Mouse (Mus musculus): Measurements from ENCODE around the gene Ctbs. TPM values are rescaled to one million over a fixed set of nuclear protein-coding genes. Genes with fewer than 3 reads are reported as not detected.

Gene Ctbs
- total and polyA plus RNA-seq, 2 experiments, result 2.5 to 20.0 TPM

DNA sequence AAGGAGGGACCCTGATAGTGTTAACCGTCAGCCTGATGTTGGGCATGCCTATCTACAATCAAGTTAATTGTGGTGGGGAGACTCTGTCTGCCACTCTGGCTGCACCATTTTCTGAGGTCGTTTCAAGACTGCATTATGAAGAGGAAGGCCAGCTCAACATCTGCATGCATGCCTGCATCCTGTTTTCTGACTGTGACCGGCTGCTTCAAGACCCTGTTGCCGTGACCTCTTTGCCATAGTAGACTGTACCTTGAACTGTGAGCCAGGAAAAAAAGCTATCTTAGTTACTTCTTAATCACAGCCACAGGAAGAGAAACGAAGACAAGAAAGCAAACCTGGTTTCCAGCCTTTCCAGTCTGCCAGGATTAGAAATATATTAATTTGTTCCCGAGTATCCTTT is 626 bp upstream of the Ctbs start:
- 68% methylated on average over 6 of the region's 6 CpGs for WGBS
- Histone ChIP-seq H3K4me3 (ENCODE audit: insufficient read depth, low read depth, low read length) (no peak overlapping the region), H3K9ac (ENCODE audit: low read depth, low read length) (no peak overlapping the region), H3K4me1 (ENCODE audit: control insufficient read depth, insufficient read depth, low read length) (peaks cover 2% of the 10 kb centered on the region), H3K36me3 (ENCODE audit: control insufficient read depth, insufficient read depth, low read length) (no peaks in the 10 kb centered on the region), H3K27ac (replicated peaks; ENCODE audit: insufficient read depth, low read depth, low read length) (no peak overlapping the region), H3K27me3 (ENCODE audit: control insufficient read depth, insufficient read depth, low read length) (no peaks in the 10 kb centered on the region), H3K79me2 (ENCODE audit: control insufficient read depth, insufficient read depth, low read length) (peaks cover 4% of the 10 kb centered on the region; the same call in 1 of the 2 replicates)
- TF ChIP-seq CTCF (IDR thresholded peaks at IDR 0.05; ENCODE audit: low read depth, low read length) (no peak), POLR2A (IDR thresholded peaks at IDR 0.05; ENCODE audit: extremely low read depth, insufficient read depth, low read length) (no peak)
- DNase-seq (ENCODE audit: extremely low read depth, low read depth, low spot score), result no peak

GRCm38 (mm10) chr3:146450371-146450841 is 811 bp downstream of the Ctbs start:
- Histone ChIP-seq H3K9ac (ENCODE audit: low read depth, low read length) (peak overlapping the region; percentile 95), H3K36me3 (ENCODE audit: control insufficient read depth, insufficient read depth, low read length) (peaks cover 3% of the 10 kb centered on the region; the same call in 1 of the 2 replicates), H3K4me1 (ENCODE audit: control insufficient read depth, insufficient read depth, low read length) (peaks cover 2% of the 10 kb centered on the region), H3K79me2 (ENCODE audit: control insufficient read depth, insufficient read depth, low read length) (peaks cover 4% of the 10 kb centered on the region; the same call in 1 of the 2 replicates), H3K27ac (replicated peaks; ENCODE audit: insufficient read depth, low read depth, low read length) (peak overlapping the region; percentile 92), H3K4me3 (ENCODE audit: insufficient read depth, low read depth, low read length) (peak overlapping the region; percentile 92), H3K27me3 (ENCODE audit: control insufficient read depth, insufficient read depth, low read length) (no peaks in the 10 kb centered on the region)
- peak; percentile 80 for DNase-seq (ENCODE audit: extremely low read depth, low read depth, low spot score)
- WGBS, result under 1% methylated on average over 29 of the region's 29 CpGs
- TF ChIP-seq POLR2A (IDR thresholded peaks at IDR 0.05; ENCODE audit: extremely low read depth, insufficient read depth, low read length), result peak; percentile 97
- peak; percentile 18; the same call in 1 of the 2 replicates for TF ChIP-seq CTCF (IDR thresholded peaks at IDR 0.05; ENCODE audit: low read depth, low read length)

DNA sequence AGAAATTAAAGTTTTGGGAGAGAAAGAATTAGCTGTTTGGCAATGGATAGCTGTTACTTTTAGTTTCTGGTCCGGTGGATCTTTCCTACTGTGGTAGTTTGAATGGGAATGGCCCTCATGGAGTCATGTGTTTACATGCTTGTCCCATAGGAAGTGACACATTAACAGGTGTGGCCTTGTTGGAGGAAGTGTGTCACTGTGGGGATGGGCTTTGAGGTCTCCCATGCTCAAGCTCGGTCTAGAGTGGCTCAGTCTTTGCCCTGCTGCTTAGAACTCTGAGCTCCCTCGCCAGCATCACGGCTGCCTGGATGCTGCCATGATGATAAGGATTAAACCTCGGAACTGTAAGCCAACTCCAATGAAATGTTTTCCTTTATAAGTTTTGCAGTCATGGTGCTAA is 1.8 kb downstream of the Ctbs start:
- H3K4me1 ChIP-seq (ENCODE audit: control insufficient read depth, insufficient read depth, low read length), result peaks cover 2% of the 10 kb centered on the region
- H3K27ac ChIP-seq (replicated peaks; ENCODE audit: insufficient read depth, low read depth, low read length), result no peak overlapping the region
- H3K4me3 ChIP-seq (ENCODE audit: insufficient read depth, low read depth, low read length), result no peak overlapping the region
- H3K79me2 ChIP-seq (ENCODE audit: control insufficient read depth, insufficient read depth, low read length), result peaks cover 4% of the 10 kb centered on the region; the same call in 1 of the 2 replicates
- H3K36me3 ChIP-seq (ENCODE audit: control insufficient read depth, insufficient read depth, low read length), result peaks cover 9% of the 10 kb centered on the region; the same call in 1 of the 2 replicates
- peak; percentile 30 for DNase-seq (ENCODE audit: extremely low read depth, low read depth, low spot score)
- TF ChIP-seq CTCF (IDR thresholded peaks at IDR 0.05; ENCODE audit: low read depth, low read length) (no peak), POLR2A (IDR thresholded peaks at IDR 0.05; ENCODE audit: extremely low read depth, insufficient read depth, low read length) (no peak)
- no peak overlapping the region for H3K9ac ChIP-seq (ENCODE audit: low read depth, low read length)
- WGBS, result 82% methylated on average over 5 of the region's 5 CpGs
- H3K27me3 ChIP-seq (ENCODE audit: control insufficient read depth, insufficient read depth, low read length), result no peaks in the 10 kb centered on the region

- Histone ChIP-seq H3K4me1 (ENCODE audit: control insufficient read depth, insufficient read depth, low read length) (no peaks in the 10 kb centered on the region), H3K27me3 (ENCODE audit: control insufficient read depth, insufficient read depth, low read length) (no peaks in the 10 kb centered on the region), H3K36me3 (ENCODE audit: control insufficient read depth, insufficient read depth, low read length) (peaks cover 13% of the 10 kb centered on the region), H3K27ac (replicated peaks; ENCODE audit: insufficient read depth, low read depth, low read length) (no peak overlapping the region), H3K9ac (ENCODE audit: low read depth, low read length) (no peak overlapping the region), H3K79me2 (ENCODE audit: control insufficient read depth, insufficient read depth, low read length) (no peaks in the 10 kb centered on the region), H3K4me3 (ENCODE audit: insufficient read depth, low read depth, low read length) (no peak overlapping the region)
- no peak for TF ChIP-seq POLR2A (IDR thresholded peaks at IDR 0.05; ENCODE audit: extremely low read depth, insufficient read depth, low read length)
- TF ChIP-seq CTCF (IDR thresholded peaks at IDR 0.05; ENCODE audit: low read depth, low read length), result no peak
- no peak for DNase-seq (ENCODE audit: extremely low read depth, low read depth, low spot score)
- WGBS, result 63% methylated on average over 2 of the region's 2 CpGs
Measured at GRCm38 (mm10) chr3:146462939-146463338, 13.3 kb downstream of the Ctbs start.

DNA sequence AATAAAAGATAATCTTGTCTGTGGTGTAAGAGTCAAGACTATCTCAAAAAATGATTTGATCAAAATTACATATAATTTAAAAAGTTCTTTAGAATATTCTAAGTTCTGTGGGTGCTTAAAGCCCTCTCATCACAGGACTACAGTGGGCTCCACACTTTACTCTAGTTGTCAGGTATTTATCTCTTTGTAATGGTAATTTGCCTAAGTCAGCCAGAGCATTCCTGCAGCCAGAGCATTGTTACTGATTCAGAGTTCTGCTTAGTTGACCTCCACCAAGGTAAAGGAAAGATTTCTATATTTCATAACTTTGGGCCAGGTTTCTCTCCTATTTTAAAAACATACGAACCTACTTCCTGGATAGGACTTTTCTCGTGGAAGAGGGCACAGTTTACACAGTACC is 19.6 kb downstream of the Ctbs start:
- H3K27ac ChIP-seq (replicated peaks; ENCODE audit: insufficient read depth, low read depth, low read length), result no peak overlapping the region
- no peaks in the 10 kb centered on the region for H3K27me3 ChIP-seq (ENCODE audit: control insufficient read depth, insufficient read depth, low read length)
- no peak overlapping the region for H3K9ac ChIP-seq (ENCODE audit: low read depth, low read length)
- no peak for DNase-seq (ENCODE audit: extremely low read depth, low read depth, low spot score)
- H3K4me3 ChIP-seq (ENCODE audit: insufficient read depth, low read depth, low read length), result no peak overlapping the region
- peaks cover 4% of the 10 kb centered on the region for H3K36me3 ChIP-seq (ENCODE audit: control insufficient read depth, insufficient read depth, low read length)
- no peaks in the 10 kb centered on the region for H3K4me1 ChIP-seq (ENCODE audit: control insufficient read depth, insufficient read depth, low read length)
- no peaks in the 10 kb centered on the region for H3K79me2 ChIP-seq (ENCODE audit: control insufficient read depth, insufficient read depth, low read length)
- TF ChIP-seq POLR2A (IDR thresholded peaks at IDR 0.05; ENCODE audit: extremely low read depth, insufficient read depth, low read length) (no peak), CTCF (IDR thresholded peaks at IDR 0.05; ENCODE audit: low read depth, low read length) (no peak)
- 81% methylated on average over 2 of the region's 2 CpGs for WGBS

GRCm38 (mm10) chr3:146472657-146473056 is 23.1 kb downstream of the Ctbs start:
- Histone ChIP-seq H3K27ac (replicated peaks; ENCODE audit: insufficient read depth, low read depth, low read length) (no peak overlapping the region), H3K9ac (ENCODE audit: low read depth, low read length) (no peak overlapping the region), H3K4me3 (ENCODE audit: insufficient read depth, low read depth, low read length) (no peak overlapping the region), H3K36me3 (ENCODE audit: control insufficient read depth, insufficient read depth, low read length) (peaks cover 2% of the 10 kb centered on the region; the same call in 1 of the 2 replicates), H3K27me3 (ENCODE audit: control insufficient read depth, insufficient read depth, low read length) (no peaks in the 10 kb centered on the region), H3K79me2 (ENCODE audit: control insufficient read depth, insufficient read depth, low read length) (no peaks in the 10 kb centered on the region), H3K4me1 (ENCODE audit: control insufficient read depth, insufficient read depth, low read length) (no peaks in the 10 kb centered on the region)
- DNase-seq (ENCODE audit: extremely low read depth, low read depth, low spot score), result no peak
- 89% methylated on average over 4 of the region's 4 CpGs for WGBS
- TF ChIP-seq POLR2A (IDR thresholded peaks at IDR 0.05; ENCODE audit: extremely low read depth, insufficient read depth, low read length) (no peak), CTCF (IDR thresholded peaks at IDR 0.05; ENCODE audit: low read depth, low read length) (no peak)

Measured in liver, adult 2 months (tissue).